In genomic region chr14:54591056-54591455, GRCm38 (mm10) we compare ENCODE assay signal across 36 mouse cellular contexts. TPM values are rescaled to one million over a fixed set of nuclear protein-coding genes. Genes with fewer than 3 reads are reported as not detected.
"Had no signal": no experiment of that assay in that cellular context is flagged by ENCODE, and none has a peak within 500 bp of the region (broad histone marks: within the 10 kb centered on the region; RNA-seq: fewer than 3 reads in every experiment).

No protein-coding gene starts in this region.

- H3K36me3 ChIP-seq: heart, embryonic 15.5 days; hindbrain, embryonic 15.5 days had no signal

- H3K27ac ChIP-seq: heart, embryonic 13.5 days; heart, embryonic 15.5 days; hindbrain, embryonic 13.5 days; hindbrain, embryonic 15.5 days; hindbrain, postnatal 0 days; kidney, embryonic 15.5 days; kidney, postnatal 0 days; limb, embryonic 10.5 days; limb, embryonic 12.5 days; liver, embryonic 13.5 days; liver, embryonic 15.5 days had no signal

- H3K9ac ChIP-seq: heart, embryonic 13.5 days; heart, embryonic 15.5 days; hindbrain, embryonic 13.5 days; hindbrain, embryonic 15.5 days; kidney, embryonic 15.5 days; limb, embryonic 12.5 days; liver, embryonic 13.5 days; liver, embryonic 15.5 days; liver, postnatal 0 days had no signal

- DNase-seq: gastrocnemius, postnatal 14 days; gastrocnemius, postnatal 36 days; heart, adult 18-20 months; heart, postnatal 14 days; heart, postnatal 36 days; kidney, adult 11 months; kidney, adult 2 months; kidney, adult 9 months; kidney, postnatal 14 days; kidney, postnatal 36 days; layer of hippocampus, adult 9-11 months; layer of hippocampus, postnatal 36 days; liver; liver, embryonic 13.5 days; liver, postnatal 0 days had no signal

- H3K4me3 ChIP-seq: heart, embryonic 10.5 days; heart, embryonic 13.5 days; heart, embryonic 15.5 days; hindbrain, embryonic 13.5 days; hindbrain, embryonic 15.5 days; kidney, embryonic 15.5 days; limb, embryonic 10.5 days; limb, embryonic 12.5 days; liver, embryonic 13.5 days; liver, embryonic 15.5 days had no signal

- H3K9me3 ChIP-seq: heart, embryonic 10.5 days; heart, embryonic 13.5 days; heart, embryonic 15.5 days; hindbrain, embryonic 13.5 days; hindbrain, embryonic 15.5 days; kidney, embryonic 15.5 days; limb, embryonic 10.5 days; liver, embryonic 13.5 days; liver, embryonic 15.5 days had no signal

- H3K27me3 ChIP-seq: heart, embryonic 13.5 days; heart, embryonic 15.5 days; hindbrain, embryonic 13.5 days; hindbrain, embryonic 15.5 days; kidney, embryonic 15.5 days; limb, embryonic 12.5 days; liver, embryonic 13.5 days; liver, embryonic 15.5 days had no signal

- ATAC-seq: hindbrain, postnatal 0 days; intestine, embryonic 16.5 days; liver, postnatal 0 days had no signal

- H3K4me2 ChIP-seq: heart, embryonic 13.5 days; heart, embryonic 15.5 days; hindbrain, embryonic 13.5 days; hindbrain, embryonic 15.5 days; kidney, embryonic 15.5 days; limb, embryonic 12.5 days; liver, embryonic 11.5 days; liver, embryonic 13.5 days; liver, embryonic 15.5 days had no signal

RNA-seq across cellular contexts. Expression of gene Psmb11, which starts 30.2 kb away (rescaled TPM):
- total RNA-seq: gastrocnemius, adult 18-20 months; gastrocnemius, postnatal 14 days; heart, adult 18-20 months; heart, adult 8-10 months; heart, postnatal 36 days; hematopoietic stem cell, adult 5-6 weeks had no signal
- polyA plus RNA-seq: gonadal fat pad, adult 2 months; heart, embryonic 10.5 days; heart, postnatal 0 days; hindbrain, embryonic 11.5 days; hindbrain, embryonic 13.5 days; hindbrain, embryonic 15.5 days; intestine, embryonic 14.5 days; intestine, embryonic 16.5 days; kidney, adult 2 months; kidney, embryonic 15.5 days; kidney, postnatal 0 days; large intestine, adult 2 months; liver, embryonic 11.5 days; liver, embryonic 13.5 days; liver, embryonic 15.5 days; liver, postnatal 0 days had no signal
